Mouse (Mus musculus): Measurements from ENCODE around the gene Pbx1. TPM values are rescaled to one million over a fixed set of nuclear protein-coding genes. Genes with fewer than 3 reads are reported as not detected.

Gene Pbx1
- polyA plus RNA-seq, 1 experiment = 0.08 TPM

- TF ChIP-seq GATA1 (IDR thresholded peaks at IDR 0.05; ENCODE audit: low read length) (no peak), TAL1 (IDR thresholded peaks at IDR 0.05; ENCODE audit: low read length) (no peak)
- Histone ChIP-seq H3K4me3 (replicated peaks) (no peak overlapping the region), H3K36me3 (ENCODE audit: control insufficient read depth) (no peaks in the 10 kb centered on the region), H3K9me3 (ENCODE audit: control insufficient read depth, low read length) (no peaks in the 10 kb centered on the region), H3K4me1 (ENCODE audit: control insufficient read depth) (peaks cover 9% of the 10 kb centered on the region), H3K27me3 (ENCODE audit: control insufficient read depth) (no peaks in the 10 kb centered on the region)
Measured at GRCm38 (mm10) chr1:168225595-168226127, 206.4 kb downstream of the Pbx1 start.

DNA sequence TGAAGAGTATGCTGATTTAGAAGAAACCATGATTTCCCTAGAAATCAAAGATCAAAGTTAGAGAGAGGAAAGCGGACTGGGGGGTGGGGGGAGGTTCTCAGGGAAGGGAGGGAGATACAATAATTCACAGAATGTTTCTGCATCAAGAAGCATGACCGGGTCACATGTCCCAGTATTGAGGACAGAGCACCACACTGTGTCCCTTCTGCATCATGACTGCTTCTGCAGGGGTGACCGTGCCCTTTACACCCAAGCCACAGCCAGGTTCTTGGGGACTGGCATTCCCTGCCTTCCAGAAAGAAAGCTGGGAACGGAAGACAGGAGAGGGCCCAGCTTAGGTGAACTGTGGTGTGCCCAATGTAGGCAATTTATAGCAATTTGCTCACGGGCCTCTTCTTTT lies 207.9 kb downstream of the Pbx1 start:
- TF ChIP-seq TAL1 (IDR thresholded peaks at IDR 0.05; ENCODE audit: low read length) (no peak), GATA1 (IDR thresholded peaks at IDR 0.05; ENCODE audit: low read length) (no peak)
- Histone ChIP-seq H3K4me1 (ENCODE audit: control insufficient read depth) (peaks cover 9% of the 10 kb centered on the region), H3K27me3 (ENCODE audit: control insufficient read depth) (no peaks in the 10 kb centered on the region), H3K36me3 (ENCODE audit: control insufficient read depth) (no peaks in the 10 kb centered on the region), H3K4me3 (replicated peaks) (no peak overlapping the region), H3K9me3 (ENCODE audit: control insufficient read depth, low read length) (no peaks in the 10 kb centered on the region)

DNA sequence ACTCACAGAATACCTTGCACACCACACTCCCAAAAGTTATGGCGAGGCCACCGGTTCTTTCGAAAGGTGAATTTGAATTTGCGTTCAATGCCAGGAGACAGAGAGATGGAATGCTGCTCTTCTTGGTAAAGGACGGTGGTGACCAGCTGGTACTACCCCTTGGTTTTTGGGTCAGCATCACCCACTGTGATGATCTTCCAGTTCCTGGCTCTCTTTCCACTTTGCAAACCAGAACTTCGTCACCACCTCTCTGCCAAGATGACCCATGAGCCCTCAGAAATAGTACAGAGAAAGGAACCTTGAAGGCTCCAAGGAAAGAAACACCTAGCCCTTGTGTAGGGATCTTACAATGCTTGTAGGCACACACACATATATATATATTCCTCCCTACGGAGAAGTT lies 209.3 kb downstream of the Pbx1 start:
- peaks cover 9% of the 10 kb centered on the region for H3K4me1 ChIP-seq (ENCODE audit: control insufficient read depth)
- TF ChIP-seq GATA1 (IDR thresholded peaks at IDR 0.05; ENCODE audit: low read length) (no peak), TAL1 (IDR thresholded peaks at IDR 0.05; ENCODE audit: low read length) (no peak)
- no peaks in the 10 kb centered on the region for H3K9me3 ChIP-seq (ENCODE audit: control insufficient read depth, low read length)

DNA sequence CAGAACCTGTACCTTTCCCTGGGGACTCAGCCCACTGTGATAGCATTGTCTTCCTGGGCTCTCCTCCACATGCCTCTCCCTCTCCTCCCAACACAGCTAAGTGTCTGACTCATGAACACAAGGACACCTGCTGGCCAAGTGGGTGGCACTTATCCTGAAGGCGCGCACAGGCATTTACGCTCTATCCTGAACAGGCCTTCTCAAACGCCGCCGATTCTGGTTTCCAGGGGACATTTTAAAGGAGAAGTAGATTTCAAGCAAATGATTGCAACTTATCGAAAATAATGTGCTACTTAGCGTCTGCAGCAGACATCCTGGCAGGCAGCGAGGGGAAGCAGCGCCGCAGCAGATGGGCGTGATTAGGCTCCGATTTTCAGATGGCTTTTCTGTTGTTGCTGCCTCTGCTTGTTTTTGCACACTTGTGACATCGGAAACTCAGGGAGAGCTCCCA lies 211.0 kb downstream of the Pbx1 start:
- H3K4me3 ChIP-seq (replicated peaks) = no peak overlapping the region
- peaks cover 6% of the 10 kb centered on the region for H3K4me1 ChIP-seq (ENCODE audit: control insufficient read depth)
- no peaks in the 10 kb centered on the region for H3K9me3 ChIP-seq (ENCODE audit: control insufficient read depth, low read length)

More for the DNA sequence above, 209.3 kb downstream of the Pbx1 start:
- H3K36me3 ChIP-seq (ENCODE audit: control insufficient read depth) = no peaks in the 10 kb centered on the region
- H3K4me3 ChIP-seq (replicated peaks) = no peak overlapping the region
- no peaks in the 10 kb centered on the region for H3K27me3 ChIP-seq (ENCODE audit: control insufficient read depth)

GRCm38 (mm10) chr1:168215896-168216747 lies 215.9 kb downstream of the Pbx1 start:
- TF ChIP-seq TAL1 (IDR thresholded peaks at IDR 0.05; ENCODE audit: low read length) (no peak), GATA1 (IDR thresholded peaks at IDR 0.05; ENCODE audit: low read length) (no peak)
- Histone ChIP-seq H3K27me3 (ENCODE audit: control insufficient read depth) (no peaks in the 10 kb centered on the region), H3K9me3 (ENCODE audit: control insufficient read depth, low read length) (no peaks in the 10 kb centered on the region), H3K4me3 (replicated peaks) (no peak overlapping the region), H3K4me1 (ENCODE audit: control insufficient read depth) (no peaks in the 10 kb centered on the region; the same call in 1 of the 2 replicates), H3K36me3 (ENCODE audit: control insufficient read depth) (no peaks in the 10 kb centered on the region)

More for the DNA sequence above, 211.0 kb downstream of the Pbx1 start:
- no peak for TF ChIP-seq GATA1 (IDR thresholded peaks at IDR 0.05; ENCODE audit: low read length)
- no peak for TF ChIP-seq TAL1 (IDR thresholded peaks at IDR 0.05; ENCODE audit: low read length)
- H3K27me3 ChIP-seq (ENCODE audit: control insufficient read depth) = no peaks in the 10 kb centered on the region
- H3K36me3 ChIP-seq (ENCODE audit: control insufficient read depth) = no peaks in the 10 kb centered on the region

GRCm38 (mm10) chr1:168215468-168215867 lies 216.6 kb downstream of the Pbx1 start:
- H3K36me3 ChIP-seq (ENCODE audit: control insufficient read depth) = no peaks in the 10 kb centered on the region
- no peak for TF ChIP-seq TAL1 (IDR thresholded peaks at IDR 0.05; ENCODE audit: low read length)
- TF ChIP-seq GATA1 (IDR thresholded peaks at IDR 0.05; ENCODE audit: low read length) = no peak
- H3K4me3 ChIP-seq (replicated peaks) = no peak overlapping the region
- H3K4me1 ChIP-seq (ENCODE audit: control insufficient read depth) = peaks cover 5% of the 10 kb centered on the region
- no peaks in the 10 kb centered on the region for H3K9me3 ChIP-seq (ENCODE audit: control insufficient read depth, low read length)
- H3K27me3 ChIP-seq (ENCODE audit: control insufficient read depth) = no peaks in the 10 kb centered on the region

GRCm38 (mm10) chr1:168214040-168214443 lies 218.0 kb downstream of the Pbx1 start:
- Histone ChIP-seq H3K36me3 (ENCODE audit: control insufficient read depth) (no peaks in the 10 kb centered on the region), H3K27me3 (ENCODE audit: control insufficient read depth) (no peaks in the 10 kb centered on the region), H3K4me1 (ENCODE audit: control insufficient read depth) (peaks cover 7% of the 10 kb centered on the region), H3K9me3 (ENCODE audit: control insufficient read depth, low read length) (no peaks in the 10 kb centered on the region), H3K4me3 (replicated peaks) (no peak overlapping the region)
- TF ChIP-seq TAL1 (IDR thresholded peaks at IDR 0.05; ENCODE audit: low read length) (no peak), GATA1 (IDR thresholded peaks at IDR 0.05; ENCODE audit: low read length) (no peak)

DNA sequence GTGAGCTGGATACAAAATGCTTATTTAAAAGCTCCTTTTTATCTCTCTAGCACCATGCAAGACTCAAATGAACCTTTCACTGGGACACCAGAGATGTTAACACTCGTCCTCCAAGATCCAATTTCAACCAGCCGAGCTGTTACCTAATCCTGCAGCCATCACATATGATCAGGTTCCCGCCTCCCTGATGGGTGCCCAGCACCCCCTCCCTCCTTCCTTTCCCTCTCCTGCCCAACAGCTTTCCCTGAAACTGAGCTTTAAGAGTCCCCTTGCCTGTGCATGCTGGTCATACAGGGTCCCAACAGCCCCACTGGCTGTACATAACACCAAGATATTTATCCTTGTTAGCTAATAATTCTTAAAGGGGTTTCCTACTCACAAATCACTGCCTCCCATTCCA lies 218.5 kb downstream of the Pbx1 start:
- peaks cover 7% of the 10 kb centered on the region for H3K4me1 ChIP-seq (ENCODE audit: control insufficient read depth)
- H3K9me3 ChIP-seq (ENCODE audit: control insufficient read depth, low read length) = no peaks in the 10 kb centered on the region
- no peak overlapping the region for H3K4me3 ChIP-seq (replicated peaks)
- H3K27me3 ChIP-seq (ENCODE audit: control insufficient read depth) = no peaks in the 10 kb centered on the region
- no peak for TF ChIP-seq GATA1 (IDR thresholded peaks at IDR 0.05; ENCODE audit: low read length)
- H3K36me3 ChIP-seq (ENCODE audit: control insufficient read depth) = no peaks in the 10 kb centered on the region

DNA sequence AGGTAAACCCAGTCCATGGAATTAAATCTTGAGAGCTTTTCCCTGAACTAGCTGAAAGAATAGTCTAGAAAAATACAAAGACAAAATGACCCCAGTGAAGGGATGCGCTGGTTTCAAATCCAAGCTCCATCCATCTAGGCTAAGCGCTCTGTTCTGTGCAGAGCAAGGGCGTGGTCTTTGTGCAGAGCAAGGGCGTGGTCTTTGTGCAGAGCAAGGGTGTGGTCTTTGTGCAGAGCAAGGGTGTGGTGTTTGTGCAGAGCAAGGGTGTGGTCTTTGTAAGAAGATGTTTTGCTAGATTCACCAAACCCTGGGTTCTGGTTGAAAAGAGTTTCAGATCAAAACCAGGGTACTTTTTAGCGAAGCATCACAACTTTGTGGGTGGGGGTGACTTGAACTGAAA lies 221.7 kb downstream of the Pbx1 start:
- H3K4me3 ChIP-seq (replicated peaks) = no peak overlapping the region
- H3K27me3 ChIP-seq (ENCODE audit: control insufficient read depth) = no peaks in the 10 kb centered on the region
- TF ChIP-seq TAL1 (IDR thresholded peaks at IDR 0.05; ENCODE audit: low read length) (no peak), GATA1 (IDR thresholded peaks at IDR 0.05; ENCODE audit: low read length) (no peak)
- peaks cover 7% of the 10 kb centered on the region for H3K4me1 ChIP-seq (ENCODE audit: control insufficient read depth)
- no peaks in the 10 kb centered on the region for H3K36me3 ChIP-seq (ENCODE audit: control insufficient read depth)
- H3K9me3 ChIP-seq (ENCODE audit: control insufficient read depth, low read length) = no peaks in the 10 kb centered on the region
